Mouse (Mus musculus) intestine, embryonic 16.5 days (tissue): ENCODE measurements around the gene Nup160. TPM values are rescaled to one million over a fixed set of nuclear protein-coding genes. Genes with fewer than 3 reads are reported as not detected.

Source experiments
- ATAC-seq: fragments of 200-750 bp; cut with Nextera tagmentation; 2 replicates; pipeline ENCODE4 v1.8.0; 2017; ENCODE audit warnings: moderate TSS enrichment, moderate library complexity
- H3K27ac ChIP-seq: fragments of 300-500 bp; sonication (generic); 2 replicates; pipeline ENCODE4 v1.5.1; 2014; ENCODE audit warnings: mild to moderate bottlenecking, low read length
- H3K27me3 ChIP-seq: fragments of 300-500 bp; sonication (generic); replicated peaks from 2 replicates; pipeline ENCODE4 v1.6.1; 2014; ENCODE audit warnings: low read length, control low read depth, mixed read lengths; ENCODE audit not compliant: control insufficient read depth, insufficient read depth
- H3K36me3 ChIP-seq: fragments of 300-500 bp; sonication (generic); 2 replicates; pipeline ENCODE4 v1.6.1; 2014; ENCODE audit warnings: low read length, control low read depth; ENCODE audit not compliant: control insufficient read depth, insufficient read depth
- H3K4me1 ChIP-seq: fragments of 300-500 bp; sonication (generic); 2 replicates; pipeline ENCODE4 v1.6.1; 2014; ENCODE audit warnings: low read length, control low read depth, mixed read lengths; ENCODE audit not compliant: control insufficient read depth, insufficient read depth
- H3K4me2 ChIP-seq: fragments of 300-500 bp; sonication (generic); 2 replicates; pipeline ENCODE4 v1.6.1; 2014; ENCODE audit warnings: low read depth, low read length, control low read depth
- H3K4me3 ChIP-seq: fragments of 300-500 bp; sonication (generic); 2 replicates; pipeline ENCODE4 v1.5.1; 2014; ENCODE audit warnings: mild to moderate bottlenecking, low read length
- H3K9ac ChIP-seq: fragments of 300-500 bp; sonication (generic); 2 replicates; pipeline ENCODE4 v1.6.1; 2014; ENCODE audit warnings: low read depth, low read length
- H3K9me3 ChIP-seq: fragments of 300-500 bp; sonication (generic); 2 replicates; pipeline ENCODE4 v1.6.1; 2016; ENCODE audit warnings: low read length, control low read depth; ENCODE audit not compliant: control insufficient read depth
- WGBS: fragments of 180-500 bp; shearing (Covaris S2); extraction: QIAGEN DNeasy Blood & Tissue Kit; methylation state at CpG from one replicate; pipeline ENCODE4 v1.1.7; 2014; 5-methylcytosine and 5-hydroxymethylcytosine counted together
- polyA plus RNA-seq: library from polyadenylated mRNA; unstranded; fragments of >200 nt; fragmentation: Nextera tagmentation; extraction: Ambion mirVana; gene quantifications from 2 replicates; pipeline ENCODE4 v1.2.1, GENCODE M21; 2015

Nup160 gene
- polyA plus RNA-seq, 1 experiment from 2014 or later: 34.2 TPM

- Histone ChIP-seq H3K27me3 (no peaks in the 10 kb centered on the region), H3K4me1 (peaks cover 3% of the 10 kb centered on the region; the same call in 1 of the 2 replicates), H3K4me2 (no peak overlapping the region), H3K36me3 (no peaks in the 10 kb centered on the region), H3K9me3 (peaks cover 2% of the 10 kb centered on the region), H3K27ac (no peak overlapping the region), H3K9ac (no peak overlapping the region), H3K4me3 (no peak overlapping the region)
- WGBS: 92% methylated on average over 2 of the region's 2 CpGs
- ATAC-seq: no peak
These were observed 2.5 kb upstream of the Nup160 start for GRCm38 (mm10) chr2:90674555-90674954.

- H3K27me3 ChIP-seq: no peaks in the 10 kb centered on the region
- no peaks in the 10 kb centered on the region for H3K36me3 ChIP-seq
- H3K4me1 ChIP-seq: peaks cover 7% of the 10 kb centered on the region
- 92% methylated on average over 2 of the region's 2 CpGs for WGBS
- no peak for ATAC-seq
- no peaks in the 10 kb centered on the region for H3K9me3 ChIP-seq
- no peak overlapping the region for H3K4me2 ChIP-seq
- no peak overlapping the region for H3K27ac ChIP-seq
- no peak overlapping the region for H3K4me3 ChIP-seq
- no peak overlapping the region for H3K9ac ChIP-seq
These were observed 1.5 kb upstream of the Nup160 start for GRCm38 (mm10) chr2:90675488-90675887.

GRCm38 (mm10) chr2:90678256-90679060 is 1.4 kb downstream of the Nup160 start:
- Histone ChIP-seq H3K4me1 (peaks cover 11% of the 10 kb centered on the region), H3K9ac (peak overlapping the region; percentile 83), H3K9me3 (no peaks in the 10 kb centered on the region), H3K27ac (peak overlapping the region; percentile 97), H3K36me3 (no peaks in the 10 kb centered on the region), H3K4me3 (peak overlapping the region; percentile 94), H3K4me2 (peak overlapping the region; percentile 66), H3K27me3 (no peaks in the 10 kb centered on the region)
- ATAC-seq: peak; percentile 39; the same call in 1 of the 2 replicates
- WGBS: 31% methylated on average over 26 of the region's 26 CpGs

DNA sequence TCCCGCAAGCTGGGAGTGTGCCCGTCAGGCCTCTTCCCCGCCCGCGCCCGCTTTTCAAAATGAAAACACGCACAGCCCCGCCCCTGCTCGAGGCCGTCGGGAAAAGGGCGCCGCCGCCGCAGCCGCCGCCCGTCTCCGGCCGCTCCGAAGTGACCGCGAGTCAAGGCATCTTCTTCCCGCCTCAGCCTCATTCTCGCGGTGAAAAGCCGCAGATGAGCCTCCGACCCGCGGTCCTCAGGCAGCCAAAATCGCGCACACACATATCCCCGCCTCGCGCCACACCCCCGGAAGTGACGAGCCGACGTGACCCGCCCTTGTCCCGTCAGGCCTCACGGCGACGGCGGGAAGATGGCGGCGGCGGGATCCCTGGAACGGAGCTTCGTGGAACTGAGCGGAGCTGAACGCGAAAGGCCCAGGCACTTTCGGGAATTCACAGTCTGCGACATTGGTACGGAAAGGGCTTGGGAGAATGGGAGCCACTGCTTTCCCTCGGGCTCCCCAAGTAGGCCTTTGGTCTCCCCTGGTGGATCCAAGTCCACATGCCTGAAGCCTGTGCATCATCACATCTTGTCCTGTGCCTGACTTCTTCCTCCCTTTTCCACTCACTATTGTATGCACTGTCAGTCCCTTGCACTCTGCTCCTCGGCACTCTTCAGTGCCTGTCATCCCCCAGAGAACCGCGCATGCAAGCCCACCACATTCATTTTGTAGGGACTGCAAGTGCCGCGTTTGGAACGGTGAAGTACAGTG is 2.2 kb downstream of the Nup160 start:
- H3K9ac ChIP-seq: peak overlapping the region; percentile 83
- no peaks in the 10 kb centered on the region for H3K9me3 ChIP-seq
- peak; percentile 99 for ATAC-seq
- peak overlapping the region; percentile 94 for H3K4me3 ChIP-seq
- H3K4me2 ChIP-seq: peak overlapping the region; percentile 87
- peaks cover 11% of the 10 kb centered on the region for H3K4me1 ChIP-seq
- H3K27me3 ChIP-seq: no peaks in the 10 kb centered on the region
- H3K36me3 ChIP-seq: no peaks in the 10 kb centered on the region
- under 1% methylated on average over 63 of the region's 63 CpGs for WGBS
- H3K27ac ChIP-seq: peak overlapping the region; percentile 97

DNA sequence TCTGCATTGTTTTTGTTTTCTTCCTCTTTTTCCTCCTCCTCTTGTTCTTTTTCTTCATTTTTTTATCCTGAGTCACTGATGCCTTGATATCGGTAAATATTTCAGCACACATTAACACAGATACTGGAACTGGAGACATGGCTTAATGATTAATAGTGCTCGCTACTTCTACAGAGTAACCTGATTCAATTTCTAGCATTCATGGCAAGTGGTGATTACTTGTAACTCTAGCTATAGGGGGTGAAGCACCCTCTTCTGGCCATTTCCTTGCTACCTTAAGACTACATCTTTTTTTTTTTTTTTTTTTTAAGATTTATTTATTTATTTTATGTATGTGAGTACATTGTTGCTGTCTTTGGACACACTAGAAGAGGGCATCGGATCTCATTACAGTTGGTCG is 23.9 kb downstream of the Nup160 start:
- H3K4me2 ChIP-seq: no peak overlapping the region
- no peak overlapping the region for H3K27ac ChIP-seq
- no peak overlapping the region for H3K9ac ChIP-seq
- H3K27me3 ChIP-seq: no peaks in the 10 kb centered on the region
- H3K4me3 ChIP-seq: no peak overlapping the region
- ATAC-seq: peak; percentile 58
- no peaks in the 10 kb centered on the region for H3K4me1 ChIP-seq
- no peaks in the 10 kb centered on the region for H3K9me3 ChIP-seq
- peaks cover 9% of the 10 kb centered on the region; the same call in 1 of the 2 replicates for H3K36me3 ChIP-seq
- 79% methylated on average over 4 of the region's 4 CpGs for WGBS

- ATAC-seq: no peak
- Histone ChIP-seq H3K4me3 (no peak overlapping the region), H3K4me2 (no peak overlapping the region), H3K27ac (no peak overlapping the region), H3K9ac (no peak overlapping the region), H3K9me3 (no peaks in the 10 kb centered on the region), H3K36me3 (peaks cover 9% of the 10 kb centered on the region), H3K4me1 (no peaks in the 10 kb centered on the region), H3K27me3 (no peaks in the 10 kb centered on the region)
- WGBS: 81% methylated on average over 1 of the region's 1 CpGs
These were observed 31.5 kb downstream of the Nup160 start for GRCm38 (mm10) chr2:90708548-90708947.

- peak; percentile 64 for ATAC-seq
- Histone ChIP-seq H3K4me3 (no peak overlapping the region), H3K27ac (no peak overlapping the region), H3K4me1 (no peaks in the 10 kb centered on the region), H3K9me3 (no peaks in the 10 kb centered on the region), H3K27me3 (no peaks in the 10 kb centered on the region), H3K36me3 (peaks cover 11% of the 10 kb centered on the region; the same call in 1 of the 2 replicates), H3K4me2 (no peak overlapping the region), H3K9ac (no peak overlapping the region)
- 96% methylated on average over 7 of the region's 7 CpGs for WGBS
These were observed 38.6 kb downstream of the Nup160 start for GRCm38 (mm10) chr2:90715555-90716092.

DNA sequence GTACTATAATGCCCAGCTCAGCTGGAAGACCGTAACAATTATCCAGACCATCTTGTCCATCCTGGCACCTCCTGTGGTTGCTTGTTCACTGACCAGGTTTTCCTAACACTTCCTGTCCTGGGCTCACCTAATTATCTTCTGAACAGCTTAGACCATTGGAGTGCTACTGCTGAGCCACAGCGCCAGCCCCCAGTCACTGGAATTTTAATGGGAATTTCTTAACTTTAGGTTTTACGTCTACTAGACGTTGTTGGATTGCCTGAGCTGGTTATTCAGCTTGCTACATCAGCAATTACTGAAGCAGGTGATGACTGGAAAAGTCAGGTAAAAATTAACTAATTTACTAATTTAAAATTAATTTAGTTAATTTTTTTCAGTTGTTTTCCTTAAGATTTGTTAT is 40.4 kb downstream of the Nup160 start:
- Histone ChIP-seq H3K9me3 (no peaks in the 10 kb centered on the region), H3K36me3 (peaks cover 15% of the 10 kb centered on the region; the same call in 1 of the 2 replicates), H3K27me3 (no peaks in the 10 kb centered on the region), H3K4me1 (no peaks in the 10 kb centered on the region), H3K4me3 (no peak overlapping the region), H3K4me2 (no peak overlapping the region), H3K27ac (no peak overlapping the region), H3K9ac (no peak overlapping the region)
- 93% methylated on average over 4 of the region's 4 CpGs for WGBS
- ATAC-seq: no peak

DNA sequence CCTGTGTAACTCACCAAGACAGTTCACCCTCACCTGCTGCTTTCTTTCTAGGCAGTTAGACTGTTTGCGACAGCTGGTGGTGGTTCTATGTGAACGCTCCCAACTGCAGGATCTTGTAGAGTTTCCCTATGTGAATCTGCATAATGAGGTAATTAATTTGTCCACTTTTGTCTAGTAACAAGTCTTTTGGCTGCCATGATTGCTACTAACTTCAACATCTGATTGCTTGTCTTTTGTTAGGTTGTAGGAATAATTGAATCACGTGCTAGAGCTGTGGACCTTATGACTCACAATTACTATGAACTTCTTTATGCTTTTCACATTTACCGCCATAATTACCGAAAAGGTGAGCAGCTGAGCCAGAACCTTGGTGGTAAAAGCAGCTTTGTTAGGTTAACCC is 40.9 kb downstream of the Nup160 start:
- 97% methylated on average over 5 of the region's 5 CpGs for WGBS
- no peak overlapping the region for H3K4me3 ChIP-seq
- no peaks in the 10 kb centered on the region for H3K4me1 ChIP-seq
- H3K9me3 ChIP-seq: no peaks in the 10 kb centered on the region
- ATAC-seq: no peak
- H3K36me3 ChIP-seq: peaks cover 17% of the 10 kb centered on the region; the same call in 1 of the 2 replicates
- no peak overlapping the region for H3K27ac ChIP-seq
- H3K9ac ChIP-seq: no peak overlapping the region
- H3K4me2 ChIP-seq: no peak overlapping the region
- no peaks in the 10 kb centered on the region for H3K27me3 ChIP-seq
